Comparison of ENCODE assay signal across 8 mouse cellular contexts in the genomic region with DNA sequence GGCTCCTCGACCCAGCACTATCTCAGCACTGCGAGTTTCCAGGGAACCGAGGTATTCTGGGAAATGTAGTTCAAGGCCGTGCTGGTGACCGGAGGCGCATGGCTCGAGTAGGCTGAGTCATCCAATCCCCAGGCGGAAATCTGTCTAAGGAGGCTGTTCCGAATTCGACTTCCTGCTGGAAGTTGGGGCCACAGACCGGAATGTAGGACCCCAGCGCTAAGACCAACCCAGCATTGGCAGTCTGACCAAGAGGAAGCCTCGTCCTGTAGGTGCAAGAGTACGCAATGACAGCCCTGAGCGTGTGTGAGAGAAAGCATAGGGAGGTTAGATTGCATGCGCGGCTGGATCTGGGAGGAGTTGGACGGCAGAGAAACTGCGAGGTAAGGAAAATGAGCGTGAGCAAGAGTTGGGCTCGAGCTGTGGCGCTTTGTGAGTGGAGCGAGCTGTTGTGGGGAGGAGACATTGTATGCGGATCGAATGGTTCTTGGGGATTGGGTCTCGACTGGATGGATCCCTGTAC. TPM values are rescaled to one million over a fixed set of nuclear protein-coding genes. Genes with fewer than 3 reads are reported as not detected.
DNase-seq lines count a peak whose midpoint lies in the region; ATAC-seq and TF ChIP-seq lines count a peak whose summit lies in the region.

Gene Zfp790 (plus strand): TSS at position 205 of the 520 bp plus-strand sequence.

- TF ChIP-seq EP300 in lung, postnatal 0 days (IDR thresholded peaks at IDR 0.05), result no peak

- H3K36me3 ChIP-seq in hindbrain, embryonic 10.5 days, result peaks cover 5% of the 10 kb centered on the region
- no peaks in the 10 kb centered on the region for H3K36me3 ChIP-seq in lung, postnatal 0 days (ENCODE audit: insufficient read depth, low read length)

- WGBS in hindbrain, embryonic 10.5 days, result under 1% methylated on average over 26 of the region's 26 CpGs
- under 1% methylated on average over 26 of the region's 26 CpGs for WGBS in lung, postnatal 0 days

- peak within 1 kb of the TSS; percentile 82 for H3K4me2 ChIP-seq in lung, postnatal 0 days (replicated peaks; ENCODE audit: low read depth, low read length)

- H3K9ac ChIP-seq in lung, postnatal 0 days (replicated peaks; ENCODE audit: low read depth), result peak within 1 kb of the TSS; percentile 60

- H3K9me3 ChIP-seq in hindbrain, embryonic 10.5 days, result no peaks in the 10 kb centered on the region; the same call in 1 of the 2 replicates
- H3K9me3 ChIP-seq in lung, postnatal 0 days (ENCODE audit: low read length), result no peaks in the 10 kb centered on the region

- peak; percentile 94 for ATAC-seq in frontal cortex, adult (ENCODE audit: low TSS enrichment)
- peak; percentile 96 for ATAC-seq in lung, postnatal 0 days

- peaks cover 40% of the 10 kb centered on the region for H3K4me1 ChIP-seq in hindbrain, embryonic 10.5 days (replicated peaks)
- H3K4me1 ChIP-seq in lung, postnatal 0 days (ENCODE audit: insufficient read depth, low read depth, low read length), result peaks cover 16% of the 10 kb centered on the region; the same call in 1 of the 2 replicates

- no peaks in the 10 kb centered on the region for H3K27me3 ChIP-seq in hindbrain, embryonic 10.5 days (ENCODE audit: insufficient read depth, poor library complexity, severe bottlenecking)
- no peaks in the 10 kb centered on the region for H3K27me3 ChIP-seq in lung, postnatal 0 days (replicated peaks; ENCODE audit: insufficient read depth, low read length)

- peak within 1 kb of the TSS; percentile 77 for H3K4me3 ChIP-seq in hindbrain, embryonic 10.5 days
- peak within 1 kb of the TSS; percentile 58 for H3K4me3 ChIP-seq in lung, postnatal 0 days (ENCODE audit: low read depth, low read length)

- DNase-seq in MN1 (ENCODE audit: low spot score), result peak; percentile 94
- DNase-seq in cerebellum, adult 9-10 months, result peak; percentile 90
- DNase-seq in hindbrain, embryonic 10.5 days (ENCODE audit: low spot score), result peak; percentile 90
- peak; percentile 95 for DNase-seq in layer of hippocampus, adult 9-11 months
- DNase-seq in lung, postnatal 0 days (ENCODE audit: low spot score), result peak; percentile 99
- peak; percentile 76 for DNase-seq in ovary, postnatal 14 days (ENCODE audit: low spot score)
- DNase-seq in thymus, postnatal 14 days, result peak; percentile 86

- TF ChIP-seq CTCF in lung, postnatal 0 days (IDR thresholded peaks at IDR 0.05), result no peak

- H3K27ac ChIP-seq in hindbrain, embryonic 10.5 days, result peak within 1 kb of the TSS; percentile 88
- peak within 1 kb of the TSS; percentile 88 for H3K27ac ChIP-seq in lung, postnatal 0 days (ENCODE audit: low read length)

RNA-seq across cellular contexts. Expression of gene Zfp790, which starts in this region (rescaled TPM):
- polyA plus RNA-seq in hindbrain, embryonic 10.5 days (2016; fragmentation: Nextera tagmentation; extraction: Ambion mirVana), result 14.3 and 17.3 TPM in 2 replicates
- polyA plus RNA-seq in lung, postnatal 0 days (2015; fragmentation: Nextera tagmentation; extraction: Ambion mirVana), result 8.4 and 9.1 TPM in 2 replicates

Comparison
In these comparisons a context has a peak if more than half of its experiments do, and no peak if none do; other contexts are left out.
1. Peak in every context shown above with its lines: DNase-seq, ATAC-seq, H3K4me3 ChIP-seq and H3K27ac ChIP-seq.